Mouse (Mus musculus): ENCODE data around the gene Cers6.

GRCm38 (mm10) chr2:69112609-69113008 lies 251.4 kb downstream of the Cers6 start:
- TF ChIP-seq GATA1 (IDR thresholded peaks at IDR 0.05; ENCODE audit: low read length) (no peak), TAL1 (IDR thresholded peaks at IDR 0.05; ENCODE audit: low read length) (no peak)
